Mouse (Mus musculus) heart, adult 2 months (tissue): ENCODE data around the gene Fbxl2.

Experiments
- CTCF ChIP-seq: fragments of 200-600 bp; IDR thresholded peaks from 2 replicates; pipeline ENCODE4 v1.8.1; 2022; ENCODE audit warnings: antibody characterized with exemption, mild to moderate bottlenecking, moderate library complexity
- EP300 ChIP-seq: fragments of 200-500 bp; IDR thresholded peaks from 2 replicates; pipeline ENCODE4 v1.6.1; 2011; ENCODE audit warnings: low read depth, low read length, control low read depth; ENCODE audit not compliant: insufficient read depth
- POLR2A ChIP-seq: fragments of 200-500 bp; IDR thresholded peaks from 2 replicates; pipeline ENCODE4 v1.6.1; 2011; ENCODE audit warnings: mild to moderate bottlenecking, low read depth, low read length, control low read depth; ENCODE audit not compliant: insufficient read depth

- TF ChIP-seq EP300 (no peak), POLR2A (no peak), CTCF (no peak)
Measured at GRCm38 (mm10) chr9:113979356-113979755, 66.6 kb downstream of the Fbxl2 start.
